Mouse (Mus musculus) heart, embryonic 15.5 days (tissue): ENCODE data around the gene Trmt5. TPM values are rescaled to one million over a fixed set of nuclear protein-coding genes. Genes with fewer than 3 reads are reported as not detected.

Experiments
- ATAC-seq: fragments of 200-750 bp; cut with Nextera tagmentation; replicated peaks from 2 replicates; pipeline ENCODE4 v1.8.0; 2017; ENCODE audit warnings: low read depth, moderate TSS enrichment; ENCODE audit not compliant: insufficient number of reproducible peaks, insufficient read depth, low FRiP score
- H3K27ac ChIP-seq: fragments of 300-500 bp; sonication (generic); 2 replicates; pipeline ENCODE4 v1.5.1; 2015; ENCODE audit warnings: mild to moderate bottlenecking, inconsistent platforms
- H3K27me3 ChIP-seq: fragments of 300-500 bp; sonication (generic); 2 replicates; pipeline ENCODE4 v1.6.1; 2015; ENCODE audit warnings: inconsistent platforms
- H3K36me3 ChIP-seq: fragments of 300-500 bp; sonication (generic); 2 replicates; pipeline ENCODE4 v1.6.1; 2015; ENCODE audit warnings: mild to moderate bottlenecking, inconsistent platforms
- H3K4me1 ChIP-seq: fragments of 300-500 bp; sonication (generic); replicated peaks from 2 replicates; pipeline ENCODE4 v1.6.1; 2015; ENCODE audit warnings: inconsistent platforms
- H3K4me2 ChIP-seq: fragments of 300-500 bp; sonication (generic); 2 replicates; pipeline ENCODE4 v1.6.1; 2015; ENCODE audit warnings: inconsistent platforms, mild to moderate bottlenecking, moderate library complexity
- H3K4me3 ChIP-seq: fragments of 300-500 bp; sonication (generic); 2 replicates; pipeline ENCODE4 v1.5.1; 2015; ENCODE audit warnings: mild to moderate bottlenecking, inconsistent platforms
- H3K9ac ChIP-seq: fragments of 300-500 bp; sonication (generic); 2 replicates; pipeline ENCODE4 v1.6.1; 2015; ENCODE audit warnings: mild to moderate bottlenecking, inconsistent platforms
- H3K9me3 ChIP-seq: fragments of 300-500 bp; sonication (generic); replicated peaks from 2 replicates; pipeline ENCODE4 v1.6.1; 2016; ENCODE audit warnings: inconsistent platforms
- polyA plus RNA-seq: library from polyadenylated mRNA; unstranded; fragments of >200 nt; fragmentation: Nextera tagmentation; extraction: Ambion mirVana; gene quantifications from 2 replicates; pipeline ENCODE4 v1.2.1, GENCODE M21; 2015

Trmt5 gene
- polyA plus RNA-seq, 1 experiment from 2014 or later = 13.5 TPM

- Histone ChIP-seq H3K4me2 (no peak overlapping the region), H3K27me3 (no peaks in the 10 kb centered on the region), H3K4me1 (no peaks in the 10 kb centered on the region), H3K27ac (no peak overlapping the region), H3K4me3 (no peak overlapping the region), H3K9me3 (no peaks in the 10 kb centered on the region), H3K9ac (no peak overlapping the region), H3K36me3 (no peaks in the 10 kb centered on the region)
- no peak for ATAC-seq
These were observed 56.3 kb downstream of the Trmt5 start for GRCm38 (mm10) chr12:73230196-73230595.

Other genes with a start within 250 kb of the Trmt5 start
- gene Six1, start 232.8 kb downstream of the Trmt5 start, polyA plus RNA-seq = 0.62 and 3.7 TPM in 2 replicates
- gene Six4, start 173.3 kb downstream of the Trmt5 start, polyA plus RNA-seq = 0.82 and 1.5 TPM in 2 replicates
- gene Mnat1, start 163.0 kb downstream of the Trmt5 start, polyA plus RNA-seq = 17.7 and 20.1 TPM in 2 replicates
- gene Slc38a6, start 69 bp upstream of the Trmt5 start, polyA plus RNA-seq = 4.9 and 5.3 TPM in 2 replicates